Mouse (Mus musculus): ENCODE measurements at regions not wholly inside any gene's neighbourhood (a gene's known extent, or its start where the extent isn't known, plus 50 kb on each side); places are given as distances from the start of the nearest gene placed in this dataset.

DNA sequence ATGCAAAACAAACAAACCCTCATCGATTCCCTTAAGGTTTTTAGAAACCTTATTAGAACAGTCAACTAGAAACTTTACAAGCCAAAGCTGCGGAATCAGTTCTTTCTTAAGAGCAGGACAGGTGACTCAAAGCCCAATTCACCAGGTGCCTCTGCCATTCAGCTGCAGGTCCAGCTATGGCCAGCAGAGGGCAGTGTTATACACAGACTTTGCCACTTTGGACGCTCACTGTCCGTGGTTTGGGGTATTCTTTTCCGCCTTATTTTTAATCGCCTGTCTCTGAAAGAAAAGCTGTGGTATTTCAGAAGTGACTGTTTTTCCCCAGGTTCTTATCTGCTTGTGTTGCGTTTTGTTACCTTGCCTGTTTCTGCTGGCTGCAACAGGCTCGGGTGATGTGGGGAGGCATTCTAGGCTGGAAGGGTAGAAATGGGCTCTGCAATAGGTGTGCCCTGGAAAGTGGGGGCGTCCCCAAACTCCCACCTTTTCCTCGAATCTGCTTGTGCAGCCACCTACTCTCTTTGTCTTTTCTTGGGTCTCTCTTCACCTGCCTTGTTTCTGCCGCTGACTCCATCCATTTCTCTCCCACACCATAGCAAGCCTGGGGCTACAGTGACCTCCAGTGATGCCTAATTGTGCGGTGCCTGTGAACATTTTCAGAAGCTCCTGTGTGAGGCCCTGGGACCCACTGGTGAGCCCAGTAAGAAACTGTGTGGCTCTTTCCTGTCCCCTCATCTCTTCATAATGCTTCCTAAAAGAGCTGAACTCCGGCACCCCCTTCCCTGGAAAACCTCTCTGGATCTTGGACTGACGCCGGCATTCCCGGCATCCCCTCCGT is 142.4 kb downstream of the Mtx3 start:
- peak; percentile 43 for DNase-seq (ENCODE audit: low read depth)

DNA sequence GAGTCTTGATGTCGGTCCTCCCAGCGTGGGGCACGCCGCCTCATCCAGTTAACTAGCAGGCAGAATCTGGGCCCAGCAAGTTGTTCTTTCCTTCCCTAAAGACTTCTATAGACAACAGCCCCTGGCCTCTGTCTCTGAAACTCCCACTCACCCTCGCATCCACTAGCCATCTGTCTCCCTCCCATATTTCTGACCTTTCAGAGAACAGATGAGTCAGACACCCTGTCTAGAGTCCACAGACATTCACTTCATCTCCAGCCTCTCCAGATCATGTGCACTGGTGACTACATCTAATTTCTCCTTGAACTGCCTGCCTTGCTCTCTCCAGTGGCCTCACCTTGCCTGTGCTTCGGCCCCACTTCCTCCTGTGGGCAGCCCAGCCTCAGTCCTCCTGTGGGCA is 143.1 kb downstream of the Mtx3 start:
- no peak for DNase-seq (ENCODE audit: low read depth)

DNA sequence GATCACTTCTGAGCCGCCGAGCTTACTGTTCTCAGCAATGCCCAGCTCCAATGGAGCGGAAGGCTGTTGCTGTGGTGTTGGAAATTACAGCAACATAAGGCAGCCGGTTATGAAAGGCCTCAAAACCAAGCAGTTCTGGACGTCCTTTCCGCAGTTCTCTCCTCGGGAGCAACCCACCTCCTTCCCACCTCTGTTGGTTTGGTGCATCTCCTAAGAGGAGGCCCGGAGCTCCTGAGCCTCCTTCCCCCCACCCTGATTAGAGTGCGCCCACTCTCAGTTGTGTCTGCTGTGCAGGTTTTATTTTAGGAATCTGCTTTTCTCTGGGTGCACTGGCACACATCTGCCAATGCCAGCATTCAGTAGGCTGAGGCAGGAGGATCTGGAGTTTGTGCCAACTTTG is 144.0 kb downstream of the Mtx3 start:
- no peak for DNase-seq (ENCODE audit: low read depth)

DNA sequence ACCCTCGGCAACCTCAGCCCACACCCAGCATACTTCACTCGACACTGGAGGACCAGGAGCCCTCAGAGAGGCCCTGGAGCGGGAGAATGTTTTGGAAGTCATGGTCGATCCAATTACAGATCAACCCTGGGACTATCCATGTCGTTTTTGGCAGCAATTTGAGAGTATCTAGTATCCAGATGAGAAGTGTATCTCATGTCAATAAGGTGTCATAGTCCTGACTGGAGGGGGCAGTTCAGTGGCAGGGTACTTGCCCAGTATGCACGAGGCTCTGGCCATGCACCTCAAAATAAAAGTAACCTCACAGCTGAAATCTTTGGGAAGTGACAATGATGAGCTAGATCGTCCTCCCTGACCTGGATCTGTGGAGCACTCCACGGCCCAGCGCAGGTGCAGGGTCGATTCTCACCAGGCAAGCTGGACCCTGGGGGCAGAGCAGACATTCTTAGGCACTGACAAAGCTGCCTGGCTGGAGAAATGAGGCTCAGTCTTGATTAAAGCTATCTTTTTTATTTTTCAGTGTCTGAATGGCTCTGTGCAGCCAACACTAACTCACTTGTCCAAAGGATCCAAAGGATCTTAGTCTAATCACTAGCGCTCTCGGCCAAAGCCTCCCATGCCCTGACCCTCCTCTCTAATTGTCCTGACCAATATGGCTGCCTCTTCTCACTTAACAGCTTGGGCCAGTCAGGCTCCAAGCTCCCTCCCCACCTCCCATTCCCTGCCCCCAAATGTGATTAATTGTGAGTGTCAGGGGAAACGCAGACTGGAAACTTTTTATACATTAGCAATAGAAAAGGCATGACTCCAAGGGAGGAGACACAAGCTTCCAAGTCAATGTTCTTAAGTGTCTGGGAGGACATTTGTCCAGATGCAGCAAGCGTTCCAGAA is 146.0 kb downstream of the Mtx3 start:
- no peak for DNase-seq (ENCODE audit: low read depth)
